Mouse (Mus musculus) hematopoietic stem cell, adult 5-6 weeks (primary cell): ENCODE measurements around the gene Epn2. TPM values are rescaled to one million over a fixed set of nuclear protein-coding genes. Genes with fewer than 3 reads are reported as not detected.

ENCODE experiments used
- total RNA-seq: library from RNA; stranded (forward); fragments of 172-1452, 232-1000 nt; gene quantifications from 2 replicates; pipeline ENCODE4 v1.2.3, GENCODE M21; 2017

The Epn2 gene
- total RNA-seq, 1 experiment from 2014 or later: not detected

Other genes with a start within 250 kb of the Epn2 start
- not detected in 2 replicates for gene Slc47a2, start 236.8 kb downstream of the Epn2 start, total RNA-seq
- gene Slc47a1, start 201.3 kb downstream of the Epn2 start, total RNA-seq: not detected in 2 replicates
- gene Rnf112, start 125.6 kb downstream of the Epn2 start, total RNA-seq: not detected in 2 replicates
- gene Mfap4, start 94.3 kb downstream of the Epn2 start, total RNA-seq: not detected in 2 replicates
- 4.2 TPM in 2 replicates for gene Mapk7, start 85.3 kb downstream of the Epn2 start, total RNA-seq
- 1.6 and 4.4 TPM in 2 replicates for gene B9d1, start 74.5 kb downstream of the Epn2 start, total RNA-seq
- gene Grap, start 73.6 kb upstream of the Epn2 start, total RNA-seq: 0.10 and 1.2 TPM in 2 replicates
- gene Fam83g, start 104.4 kb upstream of the Epn2 start, total RNA-seq: 0.30 TPM in 1 of 2 replicates, not detected in the other
- not detected in 2 replicates for gene Slc5a10, start 141.1 kb upstream of the Epn2 start, total RNA-seq
- gene Prpsap2, start 182.4 kb upstream of the Epn2 start, total RNA-seq: 47.2 and 59.6 TPM in 2 replicates